Mouse (Mus musculus) heart, embryonic 16.5 days (tissue): Measurements from ENCODE around the gene Dynll1. TPM values are rescaled to one million over a fixed set of nuclear protein-coding genes. Genes with fewer than 3 reads are reported as not detected.

Experiments
- ATAC-seq: fragments of 200-750 bp; cut with Nextera tagmentation; replicated peaks from 2 replicates; pipeline ENCODE4 v1.8.0; 2017; ENCODE audit warnings: moderate number of reproducible peaks; ENCODE audit not compliant: insufficient read depth, low FRiP score; ENCODE audit errors: extremely low read depth
- H3K27ac ChIP-seq: fragments of 300-500 bp; sonication (generic); 2 replicates; pipeline ENCODE4 v1.5.1; 2014; ENCODE audit warnings: mild to moderate bottlenecking, low read length, control low read depth, moderate library complexity
- H3K27me3 ChIP-seq: fragments of 300-500 bp; sonication (generic); 2 replicates; pipeline ENCODE4 v1.6.1; 2014; ENCODE audit warnings: low read length, mixed read lengths; ENCODE audit not compliant: control insufficient read depth, insufficient read depth
- H3K36me3 ChIP-seq: fragments of 300-500 bp; sonication (generic); 2 replicates; pipeline ENCODE4 v1.6.1; 2014; ENCODE audit not compliant: control insufficient read depth, insufficient read depth
- H3K4me1 ChIP-seq: fragments of 300-500 bp; sonication (generic); 2 replicates; pipeline ENCODE4 v1.6.1; 2014; ENCODE audit warnings: low read length, mixed read lengths; ENCODE audit not compliant: control insufficient read depth, insufficient read depth
- H3K4me2 ChIP-seq: fragments of 300-500 bp; sonication (generic); 2 replicates; pipeline ENCODE4 v1.6.1; 2014; ENCODE audit warnings: low read depth, mild to moderate bottlenecking, control low read depth, low read length
- H3K4me3 ChIP-seq: fragments of 300-500 bp; sonication (generic); 2 replicates; pipeline ENCODE4 v1.5.1; 2014; ENCODE audit warnings: mild to moderate bottlenecking, control low read depth, low read length
- H3K9ac ChIP-seq: fragments of 300-500 bp; sonication (generic); 2 replicates; pipeline ENCODE4 v1.6.1; 2014; ENCODE audit warnings: low read length, control low read depth
- H3K9me3 ChIP-seq: fragments of 300-500 bp; sonication (generic); replicated peaks from 2 replicates; pipeline ENCODE4 v1.6.1; 2016; ENCODE audit warnings: low read length; ENCODE audit not compliant: control insufficient read depth
- WGBS: fragments of 180-500 bp; shearing (Covaris S2); extraction: QIAGEN DNeasy Blood & Tissue Kit; methylation state at CpG from one replicate; pipeline ENCODE4 v1.1.7; 2014; 5-methylcytosine and 5-hydroxymethylcytosine counted together
- polyA plus RNA-seq: library from polyadenylated mRNA; unstranded; fragments of >200 nt; fragmentation: Nextera tagmentation; extraction: Ambion mirVana; gene quantifications from 2 replicates; pipeline ENCODE4 v1.2.1, GENCODE M21; 2015

Gene Dynll1
- polyA plus RNA-seq, 1 experiment from 2014 or later: 1,055 TPM

DNA sequence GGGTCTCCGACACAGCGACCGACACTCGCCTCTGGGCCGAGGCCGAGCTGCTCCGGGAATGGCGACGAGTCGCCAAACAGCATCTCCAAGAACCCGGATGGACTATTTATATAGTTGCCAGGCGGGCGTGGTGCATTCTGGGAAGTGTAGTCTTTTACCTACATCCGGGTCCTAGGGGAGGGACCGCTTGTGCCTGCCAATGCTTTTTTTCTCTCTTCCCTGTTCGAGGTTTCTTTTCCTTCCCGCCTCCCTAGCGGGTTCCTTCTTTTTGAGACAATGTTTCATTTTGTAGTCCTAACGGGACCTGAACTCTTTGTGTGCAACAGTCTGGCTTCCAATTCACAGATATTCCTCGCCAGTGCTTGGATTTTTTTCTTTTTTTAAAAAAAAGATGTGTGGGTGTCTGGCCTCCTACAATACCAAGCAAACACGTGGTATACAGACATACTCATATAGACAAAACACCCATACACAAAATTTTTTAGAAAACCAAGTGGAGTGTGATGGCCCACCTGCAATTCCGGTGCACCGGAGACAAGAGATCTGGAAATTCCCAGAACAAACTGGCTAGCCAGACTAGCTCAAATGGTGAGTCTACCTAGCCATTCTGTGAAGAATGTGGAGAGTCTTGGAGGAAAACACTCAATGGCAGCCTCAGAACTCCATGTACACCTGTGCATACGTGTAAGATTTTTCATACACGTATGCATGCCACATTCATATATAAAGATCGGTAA, 27.8 kb downstream of the Dynll1 start, which contains the start of gene Rnf10:
Gene Rnf10 (minus strand): TSS at position 87 of the 737 bp plus-strand sequence.
- peaks cover 39% of the 10 kb centered on the region for H3K4me1 ChIP-seq
- peak within 1 kb of the TSS; percentile 100 for H3K4me3 ChIP-seq
- H3K9me3 ChIP-seq: no peaks in the 10 kb centered on the region
- peak within 1 kb of the TSS; percentile 90 for H3K4me2 ChIP-seq
- peak; percentile 91 for ATAC-seq
- WGBS: 14% methylated on average over 26 of the region's 26 CpGs
- H3K27ac ChIP-seq: peak within 1 kb of the TSS; percentile 81
- H3K36me3 ChIP-seq: 0 out of 2 replicates have a peak, but pooled peaks cover 2% of the 10 kb centered on the region
- peak within 1 kb of the TSS; percentile 98 for H3K9ac ChIP-seq
- no peaks in the 10 kb centered on the region for H3K27me3 ChIP-seq

DNA sequence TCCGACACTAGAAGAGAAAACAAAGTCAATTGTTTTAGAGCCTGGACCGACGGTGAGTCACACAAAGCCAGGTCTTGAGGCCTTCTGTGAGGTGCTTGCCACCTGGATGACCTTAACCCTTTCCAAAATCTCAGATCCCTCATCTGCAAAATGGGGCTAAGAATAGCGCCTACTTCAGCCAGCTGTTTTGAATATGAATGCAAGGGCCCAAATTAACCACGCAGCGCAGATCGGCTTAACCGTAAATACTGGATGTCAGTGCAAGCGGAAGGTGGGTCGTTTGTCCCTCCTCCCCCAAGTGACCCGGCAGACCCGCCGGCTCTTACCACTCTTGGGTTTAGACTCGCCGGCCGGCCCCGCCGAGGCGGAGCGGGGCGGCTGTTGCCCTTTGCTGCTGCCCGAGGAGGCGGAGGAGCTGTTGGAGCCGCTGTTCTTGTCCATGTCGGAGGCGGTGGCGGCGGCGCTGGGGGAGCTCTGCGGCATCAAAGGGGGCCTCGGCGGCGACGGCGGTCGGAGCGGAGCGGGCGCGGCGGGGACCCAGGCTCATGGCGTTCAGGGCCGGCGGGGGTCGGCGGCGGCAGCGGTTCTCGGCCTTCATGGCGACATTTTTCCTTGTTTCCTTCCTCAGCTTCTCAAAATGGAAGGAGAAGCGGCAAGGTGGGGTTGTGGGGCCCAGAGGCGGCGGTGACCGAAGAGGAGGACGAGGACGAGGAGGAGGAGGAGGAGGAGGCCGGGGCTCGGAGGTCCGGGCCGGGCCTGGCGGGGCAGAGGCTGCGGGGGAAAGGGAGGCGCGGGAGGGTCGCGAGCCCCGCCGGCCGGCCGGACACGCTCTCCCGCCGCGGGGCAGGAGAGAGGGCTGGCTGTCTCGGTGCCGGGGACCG, 28.6 kb downstream of the Dynll1 start:
- peak overlapping the region; percentile 81 for H3K27ac ChIP-seq
- WGBS: under 1% methylated on average over 76 of the region's 77 CpGs
- peak overlapping the region; percentile 98 for H3K9ac ChIP-seq
- H3K4me1 ChIP-seq: peaks cover 44% of the 10 kb centered on the region
- H3K9me3 ChIP-seq: no peaks in the 10 kb centered on the region
- H3K4me2 ChIP-seq: peak overlapping the region; percentile 90
- ATAC-seq: no peak; the same call in none of the 2 replicates
- H3K27me3 ChIP-seq: no peaks in the 10 kb centered on the region
- peak overlapping the region; percentile 100 for H3K4me3 ChIP-seq
- 0 out of 2 replicates have a peak, but pooled peaks cover 2% of the 10 kb centered on the region for H3K36me3 ChIP-seq

DNA sequence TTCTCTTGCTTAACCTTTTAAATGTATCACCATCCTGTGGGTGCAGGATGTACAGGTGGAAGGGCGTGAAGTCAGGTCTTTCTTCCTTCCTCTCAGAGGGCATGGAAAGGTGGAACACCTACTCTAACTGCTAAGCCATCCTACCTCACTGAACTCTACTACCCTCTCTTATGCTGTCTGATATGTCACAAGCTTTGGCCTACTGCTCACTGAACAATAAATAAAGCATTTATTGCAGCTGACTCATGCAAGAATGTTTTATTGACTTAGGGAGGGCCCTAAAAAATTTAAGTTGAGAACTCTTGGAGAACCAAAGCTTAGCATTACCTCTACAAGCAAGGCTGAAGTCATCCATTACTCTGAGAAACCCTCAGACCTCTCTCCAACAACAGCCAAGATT, 30.8 kb downstream of the Dynll1 start:
- Histone ChIP-seq H3K27me3 (no peaks in the 10 kb centered on the region), H3K4me1 (peaks cover 61% of the 10 kb centered on the region), H3K9me3 (no peaks in the 10 kb centered on the region), H3K9ac (0 out of 2 replicates have a peak overlapping the region, but pooled peaks have one; percentile 7), H3K27ac (no peak overlapping the region), H3K4me3 (no peak overlapping the region), H3K4me2 (peak overlapping the region; percentile 90), H3K36me3 (0 out of 2 replicates have a peak, but pooled peaks cover 3% of the 10 kb centered on the region)
- no peak for ATAC-seq
- WGBS: 92% methylated on average over 1 of the region's 1 CpGs

DNA sequence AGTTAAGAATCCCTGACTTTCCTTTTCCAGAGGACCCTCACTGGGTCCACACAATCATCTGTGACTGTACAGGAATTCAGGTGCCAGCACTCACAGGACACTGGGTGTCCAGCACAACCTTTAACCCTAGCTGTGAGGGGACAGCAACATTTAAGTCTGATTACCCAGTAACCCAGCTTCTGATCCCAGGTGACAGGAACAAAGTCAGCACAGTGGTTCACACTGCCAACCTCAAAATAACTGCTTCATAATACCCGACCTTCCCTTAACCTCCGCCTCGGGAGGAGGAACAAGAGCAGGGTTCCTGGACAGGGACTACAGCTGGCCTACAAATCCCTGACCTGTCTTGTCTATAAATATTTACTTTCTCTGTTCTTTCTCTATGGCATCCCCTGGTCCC, 32.5 kb downstream of the Dynll1 start:
- Histone ChIP-seq H3K27me3 (no peaks in the 10 kb centered on the region), H3K36me3 (0 out of 2 replicates have a peak, but pooled peaks cover 7% of the 10 kb centered on the region), H3K27ac (peak overlapping the region; percentile 70), H3K4me2 (peak overlapping the region; percentile 34; the same call in 1 of the 2 replicates), H3K4me3 (no peak overlapping the region; the same call in 1 of the 2 replicates), H3K9ac (peak overlapping the region; percentile 53), H3K9me3 (no peaks in the 10 kb centered on the region), H3K4me1 (peaks cover 61% of the 10 kb centered on the region)
- WGBS: 29% methylated on average over 3 of the region's 3 CpGs
- no peak for ATAC-seq

DNA sequence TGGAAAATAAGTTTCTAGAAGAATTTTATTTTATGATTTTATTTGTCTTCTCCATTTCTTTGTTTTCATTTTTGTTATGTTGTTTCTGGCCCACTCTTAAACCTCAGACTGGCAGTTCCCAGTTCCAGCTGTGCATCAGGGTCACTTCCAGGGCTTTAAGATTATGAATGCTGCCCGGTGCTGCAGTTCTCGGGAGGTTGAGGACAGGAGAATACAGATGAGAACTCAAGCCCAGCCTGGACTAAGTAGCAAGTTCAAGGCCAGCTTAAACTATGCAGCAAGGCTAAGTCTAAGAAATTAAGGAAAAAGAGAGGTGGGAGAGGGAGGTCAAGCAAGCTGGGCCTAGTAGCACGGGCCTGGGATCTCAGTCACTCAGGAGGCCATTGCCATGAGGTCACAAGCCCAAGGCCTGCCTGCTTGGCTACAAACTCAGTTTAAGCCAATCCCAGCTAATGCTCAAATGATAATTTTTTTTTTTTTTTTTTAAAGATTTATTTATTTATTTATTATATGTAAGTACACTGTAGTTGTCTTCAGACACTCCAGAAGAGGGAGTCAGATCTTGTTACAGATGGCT, 33.2 kb downstream of the Dynll1 start:
- 0 out of 2 replicates have a peak overlapping the region, but pooled peaks have one; percentile 35 for H3K9ac ChIP-seq
- H3K4me1 ChIP-seq: peaks cover 58% of the 10 kb centered on the region
- H3K4me2 ChIP-seq: peak overlapping the region; percentile 49
- H3K9me3 ChIP-seq: no peaks in the 10 kb centered on the region
- 32% methylated on average over 3 of the region's 3 CpGs for WGBS
- H3K27ac ChIP-seq: peak overlapping the region; percentile 77
- ATAC-seq: no peak
- H3K36me3 ChIP-seq: 0 out of 2 replicates have a peak, but pooled peaks cover 7% of the 10 kb centered on the region
- no peaks in the 10 kb centered on the region for H3K27me3 ChIP-seq
- H3K4me3 ChIP-seq: 0 out of 2 replicates have a peak overlapping the region, but pooled peaks have one; percentile 3

DNA sequence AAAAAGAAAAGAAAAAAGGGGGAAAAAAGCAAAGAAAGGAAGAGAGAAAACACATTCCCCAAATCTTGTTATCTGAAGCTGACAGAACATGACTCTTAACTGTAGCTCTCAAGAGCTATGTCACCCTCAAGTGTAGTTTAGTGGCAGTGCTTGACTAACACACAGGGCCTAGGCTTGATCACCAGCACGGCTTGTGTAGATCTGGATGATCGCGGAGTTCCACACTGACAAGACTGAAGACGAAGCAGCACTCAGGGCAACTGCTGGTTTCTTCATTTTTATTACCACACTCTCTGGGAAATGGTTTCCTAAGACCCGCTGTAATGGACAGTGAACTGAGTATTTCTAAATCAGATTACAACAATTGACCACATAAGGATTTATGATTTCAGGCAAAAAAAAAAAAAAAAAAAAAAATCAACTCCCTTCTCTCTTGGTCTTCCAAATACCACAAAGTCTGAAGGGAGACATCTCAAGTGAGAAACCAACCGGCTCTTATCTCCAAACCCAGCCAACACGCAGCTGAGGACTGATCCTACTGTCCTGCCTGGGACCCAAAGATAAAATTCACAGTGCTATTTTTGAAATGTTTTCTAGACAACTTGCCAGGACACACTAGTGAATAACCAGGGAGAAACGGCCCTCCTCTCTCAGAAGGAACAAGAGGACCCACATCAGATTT, 33.9 kb downstream of the Dynll1 start:
- Histone ChIP-seq H3K36me3 (0 out of 2 replicates have a peak, but pooled peaks cover 7% of the 10 kb centered on the region), H3K9me3 (no peaks in the 10 kb centered on the region), H3K27ac (peak overlapping the region; percentile 51; the same call in 1 of the 2 replicates), H3K4me3 (no peak overlapping the region), H3K4me1 (peaks cover 58% of the 10 kb centered on the region), H3K27me3 (no peaks in the 10 kb centered on the region), H3K4me2 (no peak overlapping the region; the same call in 1 of the 2 replicates), H3K9ac (no peak overlapping the region)
- 0 out of 2 replicates have a peak, but pooled peaks have one; percentile 45 for ATAC-seq
- 40% methylated on average over 8 of the region's 8 CpGs for WGBS

DNA sequence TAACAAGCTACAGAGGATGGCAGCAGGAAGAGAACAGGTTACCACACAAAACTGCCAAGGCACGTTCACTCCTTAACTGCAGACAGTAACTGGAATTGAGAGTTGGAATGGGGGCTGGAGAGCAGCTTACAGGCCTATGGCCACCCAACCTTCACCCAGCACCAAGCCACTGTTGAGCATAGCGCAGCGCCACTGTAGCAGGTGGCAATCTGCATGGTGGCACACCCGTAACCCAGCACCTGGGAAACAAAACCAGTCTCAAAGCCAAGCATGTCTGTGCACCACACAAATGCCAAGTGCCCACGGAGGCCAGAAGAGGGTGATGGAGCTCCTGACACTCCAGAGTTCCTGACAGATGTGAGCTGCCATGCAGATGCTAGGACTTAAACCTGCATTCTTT, 34.5 kb downstream of the Dynll1 start:
- WGBS: 77% methylated on average over 5 of the region's 5 CpGs
- no peaks in the 10 kb centered on the region for H3K9me3 ChIP-seq
- no peak overlapping the region for H3K9ac ChIP-seq
- no peaks in the 10 kb centered on the region for H3K27me3 ChIP-seq
- peaks cover 56% of the 10 kb centered on the region for H3K4me1 ChIP-seq
- H3K36me3 ChIP-seq: 0 out of 2 replicates have a peak, but pooled peaks cover 7% of the 10 kb centered on the region
- H3K4me3 ChIP-seq: no peak overlapping the region
- ATAC-seq: no peak
- H3K4me2 ChIP-seq: no peak overlapping the region
- H3K27ac ChIP-seq: peak overlapping the region; percentile 2; the same call in 1 of the 2 replicates
